Mouse (Mus musculus) cerebral cortex, adult 2 months (tissue): ENCODE data around the gene Uba2.

Source experiments
- WGBS: fragments of 180-500 bp; shearing (Covaris S2); methylation state at CpG from one replicate; pipeline ENCODE4 v1.1.7; 2018; 5-methylcytosine and 5-hydroxymethylcytosine counted together

The Uba2 gene

DNA sequence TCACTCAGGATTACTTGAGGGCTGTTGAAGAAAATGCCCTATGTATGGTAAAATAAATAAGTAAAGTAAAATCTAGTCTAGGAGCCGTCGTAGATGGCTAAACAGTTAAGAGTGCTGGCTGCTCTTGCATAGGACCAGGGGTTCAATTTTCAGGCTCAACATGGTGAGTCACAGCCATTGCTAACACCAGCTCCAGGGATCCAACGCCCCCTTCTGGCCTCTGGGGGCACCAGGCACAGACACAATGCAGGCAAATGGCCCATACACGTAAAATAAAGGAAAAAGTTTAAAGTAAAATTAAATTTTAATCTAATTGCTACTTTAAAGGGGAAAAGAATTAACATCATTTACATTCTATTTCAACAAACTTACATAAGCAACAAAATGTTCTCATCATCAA is 2.5 kb downstream of the Uba2 start:
- 44% methylated on average over 4 of the region's 4 CpGs for WGBS

DNA sequence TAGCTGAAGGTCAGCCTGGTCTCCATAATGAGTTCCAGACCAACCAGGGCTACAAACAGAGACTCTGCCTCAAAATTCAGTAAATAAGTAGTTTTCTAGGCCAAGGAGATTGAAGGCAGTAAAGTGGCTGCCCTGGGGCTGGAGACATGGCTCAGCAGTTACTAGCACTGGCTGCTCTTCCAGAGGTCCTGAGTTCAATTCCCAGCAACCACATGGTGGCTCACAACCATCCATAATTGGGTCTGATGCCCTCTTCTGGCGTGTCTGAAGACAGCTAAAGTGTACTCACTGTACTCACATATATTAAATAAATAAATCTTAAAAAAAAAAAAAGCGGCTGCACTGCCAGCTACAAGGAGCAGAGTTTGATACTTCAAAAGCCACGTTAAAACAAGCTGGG is 3.4 kb downstream of the Uba2 start:
- WGBS = 63% methylated on average over 3 of the region's 3 CpGs

DNA sequence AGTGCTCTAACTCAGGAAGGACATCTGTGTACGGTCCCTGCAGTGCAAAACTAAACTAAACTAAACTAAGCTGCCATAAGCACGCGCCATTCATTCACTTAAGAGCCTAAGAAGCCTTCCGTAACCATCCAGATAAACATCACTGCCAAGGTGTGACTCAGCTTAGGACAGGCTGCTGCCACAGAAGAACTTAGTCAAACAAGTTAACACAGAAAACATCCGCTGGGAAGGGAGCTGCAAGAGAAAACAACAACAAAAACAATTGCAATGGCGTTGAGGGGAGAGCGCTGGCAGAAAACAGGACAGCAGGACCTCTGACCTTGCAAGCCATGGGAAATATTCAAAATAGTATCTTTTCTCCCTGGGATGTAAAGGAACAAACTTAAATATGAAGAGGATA is 4.7 kb downstream of the Uba2 start:
- WGBS = 83% methylated on average over 7 of the region's 7 CpGs

DNA sequence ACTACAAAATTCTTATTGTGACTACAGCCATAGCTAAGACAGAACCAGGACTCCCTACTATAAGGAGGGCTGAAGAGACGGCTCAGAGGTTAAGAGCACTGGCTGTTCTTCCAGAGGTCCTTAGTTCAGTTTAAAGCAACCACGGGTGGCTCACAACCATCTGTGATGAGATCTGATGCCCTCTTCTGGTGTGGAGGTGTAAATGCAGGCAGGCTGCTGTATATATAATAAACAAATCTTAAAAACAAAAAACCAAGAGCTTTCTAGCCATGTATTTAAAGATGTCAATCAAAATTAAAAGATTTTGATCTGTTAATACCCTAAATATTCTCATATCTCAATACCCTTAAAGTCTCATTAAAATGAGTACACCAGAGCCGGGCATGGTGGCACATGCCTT is 10.2 kb downstream of the Uba2 start:
- 94% methylated on average over 3 of the region's 3 CpGs for WGBS

DNA sequence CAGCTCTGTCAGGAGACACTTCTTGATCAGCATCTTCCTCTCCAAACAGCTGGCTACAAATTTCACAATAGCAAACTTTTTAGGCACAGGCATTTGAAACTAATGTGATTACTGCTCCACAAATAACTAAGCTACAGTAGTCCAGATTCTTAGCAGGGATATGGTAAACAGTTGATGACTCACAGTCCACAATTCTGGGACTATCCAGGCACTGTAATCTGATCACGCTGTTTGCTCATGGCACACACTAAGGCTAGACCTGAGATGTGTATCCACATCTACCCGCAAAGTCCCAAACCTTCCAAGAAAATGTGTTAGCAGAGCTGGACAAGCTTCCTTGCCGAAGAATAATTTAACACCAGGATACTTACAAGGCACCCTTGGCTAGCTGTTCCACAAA is 11.4 kb downstream of the Uba2 start:
- 73% methylated on average over 3 of the region's 3 CpGs for WGBS

DNA sequence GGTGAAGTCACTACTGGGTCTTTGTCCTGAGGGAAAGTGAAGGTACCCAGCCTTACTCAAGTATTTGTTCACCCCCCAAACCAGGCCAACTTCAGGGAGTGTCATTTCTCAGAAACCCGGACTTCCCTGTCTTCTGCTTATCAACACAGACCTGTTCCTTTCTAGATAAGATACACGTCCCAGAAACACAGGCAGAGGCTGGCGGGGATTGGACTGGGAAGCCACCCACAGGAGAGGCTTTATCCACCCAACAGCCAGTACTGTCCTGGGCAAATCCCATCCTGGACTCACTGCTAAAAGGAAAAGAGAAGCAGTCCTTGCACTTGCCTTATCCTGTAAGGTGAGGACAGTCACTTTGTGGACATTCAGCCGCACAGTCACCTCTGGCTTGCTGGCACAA is 22.2 kb downstream of the Uba2 start:
- 93% methylated on average over 4 of the region's 4 CpGs for WGBS

DNA sequence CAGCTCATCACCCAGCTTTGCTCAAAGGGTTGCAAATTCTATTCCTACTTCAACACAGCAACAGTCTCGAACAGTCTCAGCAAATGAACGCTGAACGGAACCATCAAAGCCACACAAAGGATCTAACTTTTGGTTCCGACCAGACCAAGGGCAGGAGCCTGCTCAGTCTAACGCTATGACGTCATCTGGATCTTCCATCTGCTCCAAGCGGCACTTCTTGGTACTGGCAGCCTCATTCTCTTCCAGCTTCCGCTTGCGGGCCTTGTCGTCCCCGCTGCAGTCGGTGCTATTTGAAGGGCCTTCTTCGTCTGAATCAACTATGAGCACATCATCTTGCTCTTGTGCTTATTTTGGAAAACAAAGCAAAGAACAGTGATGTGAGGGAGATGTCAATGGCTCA is 28.3 kb downstream of the Uba2 start:
- WGBS = 62% methylated on average over 13 of the region's 13 CpGs

DNA sequence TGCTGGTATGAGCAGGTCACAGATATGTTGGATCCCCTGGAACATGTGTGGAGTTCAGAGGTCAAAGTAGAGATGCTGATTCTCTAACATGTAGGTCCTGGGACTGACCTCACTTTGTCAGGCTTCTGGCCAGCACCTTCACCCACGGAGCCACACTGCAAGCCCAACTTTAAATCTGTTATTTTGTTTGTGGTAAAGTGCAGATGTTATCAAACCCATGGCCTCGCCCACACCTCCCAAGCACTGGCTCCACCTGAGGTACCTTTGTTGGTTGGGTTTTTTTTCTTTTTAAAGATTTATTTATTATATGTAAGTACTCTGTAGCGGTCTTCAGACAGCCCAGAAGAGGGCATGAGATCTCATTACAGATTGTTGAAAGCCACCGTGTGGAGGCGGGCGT is 29.9 kb downstream of the Uba2 start:
- WGBS = 89% methylated on average over 6 of the region's 6 CpGs

DNA sequence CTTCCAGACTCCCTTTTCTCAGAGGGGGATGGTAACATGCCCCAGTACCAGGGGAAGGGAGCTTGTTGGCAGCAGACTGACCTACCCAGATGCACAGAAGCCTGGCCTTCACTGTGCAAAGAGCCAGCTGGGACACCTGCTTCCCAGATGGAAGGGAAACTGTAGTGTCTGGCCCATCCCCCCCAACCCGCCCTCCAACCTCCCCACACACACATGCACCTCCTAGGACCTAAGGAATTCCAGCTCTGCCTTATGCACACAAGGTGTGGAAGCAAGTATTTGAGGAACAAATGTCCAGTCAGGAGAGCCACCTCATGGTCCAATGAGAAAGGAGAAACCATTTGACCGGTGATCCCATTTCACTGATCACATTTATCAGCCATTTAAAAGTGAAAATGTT is 35.1 kb downstream of the Uba2 start:
- WGBS = 97% methylated on average over 2 of the region's 2 CpGs

DNA sequence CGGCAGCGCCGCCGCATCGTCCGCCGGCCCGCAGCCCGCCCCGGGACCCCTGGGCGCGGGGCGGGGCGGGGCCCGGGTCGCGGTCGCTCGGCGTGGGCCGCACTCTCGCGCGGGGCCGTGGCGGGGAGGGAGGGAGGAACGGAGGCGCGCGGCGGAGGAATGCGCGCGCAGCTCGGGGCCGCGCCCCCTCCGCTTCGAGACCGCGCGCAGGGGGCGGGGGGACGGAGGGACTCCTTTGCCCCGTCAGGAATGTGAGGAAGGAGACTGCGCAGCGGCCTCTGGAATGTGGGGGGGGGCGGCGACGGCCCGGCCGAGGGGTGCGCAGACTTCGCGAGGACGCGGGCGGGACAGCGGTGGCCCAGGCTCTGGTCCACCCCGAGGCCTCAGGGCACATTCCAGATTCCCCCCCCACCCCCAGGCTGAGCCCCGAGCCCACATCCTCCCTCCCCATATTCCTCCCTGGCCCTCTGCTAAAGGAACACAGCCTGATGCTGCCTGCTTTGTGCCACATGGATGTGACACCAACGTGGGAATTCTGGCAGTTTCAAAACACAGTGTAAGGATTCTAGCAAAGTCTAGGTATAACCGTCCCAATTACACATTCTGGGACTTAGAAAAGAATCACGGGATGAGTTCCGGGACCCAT is 36.2 kb downstream of the Uba2 start, which contains the start of gene Wtip:
Gene Wtip, minus strand, starts transcription at position 152 of the 646 bp plus-strand sequence.
- 1% methylated on average over 55 of the region's 65 CpGs for WGBS

DNA sequence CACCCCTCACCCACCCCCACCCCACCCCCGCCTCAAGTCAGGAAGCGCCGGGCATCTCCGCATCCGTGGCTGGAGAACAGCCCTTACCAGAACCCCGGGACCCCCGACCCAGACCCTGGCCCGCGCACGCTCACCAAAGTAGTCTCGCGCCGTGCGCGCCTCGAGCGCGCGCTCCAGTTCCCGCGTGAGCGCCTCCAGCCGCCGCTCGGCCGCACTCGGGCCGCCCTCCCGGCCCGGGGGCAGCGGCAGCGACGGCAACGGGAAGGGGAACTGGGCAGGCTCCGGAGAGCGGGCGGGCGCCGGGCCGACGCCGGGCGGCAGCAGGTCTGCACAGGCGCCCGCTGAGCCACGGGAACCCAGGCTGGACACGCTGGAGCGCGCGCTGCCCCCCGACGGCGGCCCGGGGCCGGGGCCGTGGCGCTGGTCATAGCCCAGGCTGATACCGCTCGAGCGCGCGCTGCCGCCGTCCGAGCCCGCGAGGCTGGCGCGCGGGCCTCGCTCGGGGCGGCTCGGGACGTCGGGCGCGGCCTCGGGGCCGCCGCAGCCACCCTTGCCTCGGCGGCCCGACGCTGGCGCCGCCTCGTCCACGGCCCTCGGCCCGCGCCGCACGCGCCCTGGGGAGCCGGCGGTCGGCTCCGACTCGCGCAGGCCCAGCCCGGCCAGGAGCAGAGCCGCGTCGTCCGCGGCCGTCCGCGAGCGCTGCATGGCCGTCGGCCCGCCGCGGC is 36.9 kb downstream of the Uba2 start:
- 3% methylated on average over 108 of the region's 116 CpGs for WGBS

DNA sequence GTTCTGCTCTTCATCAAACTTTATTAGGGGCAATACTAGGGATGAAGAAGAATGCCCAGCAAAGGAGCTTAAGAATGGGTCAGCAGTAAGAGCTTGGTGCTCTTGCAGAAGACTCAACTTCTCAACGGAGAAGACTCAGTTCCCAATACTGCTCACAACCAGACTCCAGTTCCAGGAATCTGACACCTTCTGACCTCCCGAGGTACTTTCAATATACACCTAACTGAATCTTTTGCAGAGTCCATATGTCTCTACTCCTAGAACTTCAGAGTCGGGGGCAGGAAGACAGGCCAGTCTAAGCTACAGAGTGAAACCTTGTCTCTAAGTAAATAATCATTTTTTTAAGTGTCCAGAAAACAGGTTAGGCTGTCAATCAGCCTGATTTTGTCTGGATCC is 37.4 kb downstream of the Uba2 start:
- 14% methylated on average over 3 of the region's 3 CpGs for WGBS

DNA sequence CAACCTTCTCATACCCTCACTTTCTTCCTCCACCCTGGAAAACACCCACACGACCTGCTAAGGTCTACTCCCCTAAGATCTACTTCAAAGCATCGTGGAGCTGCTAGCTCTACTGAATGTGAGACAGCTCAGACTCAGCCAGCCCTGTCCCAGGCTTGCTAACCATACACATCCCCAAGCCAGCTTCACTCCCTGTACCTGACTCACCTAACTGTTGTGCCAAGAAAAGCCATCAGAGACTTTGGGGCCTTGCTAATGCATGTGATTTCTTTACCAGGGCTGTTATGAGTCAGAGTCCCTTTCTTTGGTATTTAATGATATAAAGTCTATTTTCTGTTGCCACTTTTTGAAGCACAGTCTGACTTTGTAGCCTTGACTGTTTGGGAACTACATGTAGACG is 38.3 kb downstream of the Uba2 start:
- WGBS = 44% methylated on average over 3 of the region's 3 CpGs

DNA sequence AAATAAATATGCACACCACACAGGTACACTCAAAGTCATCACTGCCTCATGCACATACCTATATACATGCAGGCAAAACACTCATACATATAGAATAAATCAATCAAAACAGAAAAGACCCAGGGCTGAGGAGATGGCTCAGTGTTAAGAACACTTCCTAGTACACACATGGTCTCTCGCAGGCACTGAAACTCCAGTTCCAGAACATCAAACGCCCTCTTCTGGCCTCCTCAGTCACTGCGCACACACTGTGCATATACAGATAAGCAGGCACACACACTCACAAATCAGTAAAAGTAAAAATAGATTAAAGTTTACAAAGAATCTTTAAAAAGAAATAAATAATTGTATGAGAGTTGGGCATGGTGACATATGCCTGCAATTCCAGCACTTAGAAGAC is 43.1 kb downstream of the Uba2 start:
- WGBS = 84% methylated on average over 3 of the region's 3 CpGs

DNA sequence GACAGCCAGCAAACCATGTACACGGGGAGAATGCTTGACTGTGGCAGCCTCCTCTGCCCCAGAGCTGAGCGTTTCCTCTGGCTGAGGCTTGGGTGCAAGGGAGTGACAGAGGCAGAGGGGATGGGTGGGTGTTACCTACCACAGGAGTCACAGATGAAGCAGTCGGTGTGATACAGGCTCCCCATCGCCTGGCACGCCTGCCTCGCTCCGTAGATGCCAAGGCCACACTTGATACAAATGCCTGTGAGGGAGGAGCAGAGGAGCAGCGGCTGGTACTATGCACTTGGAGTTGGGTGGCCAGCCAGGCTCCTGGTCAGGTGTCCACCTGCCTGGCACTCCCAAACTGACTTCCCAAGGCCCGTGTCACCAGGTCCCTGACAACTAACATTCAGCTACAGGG is 44.1 kb downstream of the Uba2 start:
- 82% methylated on average over 9 of the region's 9 CpGs for WGBS

DNA sequence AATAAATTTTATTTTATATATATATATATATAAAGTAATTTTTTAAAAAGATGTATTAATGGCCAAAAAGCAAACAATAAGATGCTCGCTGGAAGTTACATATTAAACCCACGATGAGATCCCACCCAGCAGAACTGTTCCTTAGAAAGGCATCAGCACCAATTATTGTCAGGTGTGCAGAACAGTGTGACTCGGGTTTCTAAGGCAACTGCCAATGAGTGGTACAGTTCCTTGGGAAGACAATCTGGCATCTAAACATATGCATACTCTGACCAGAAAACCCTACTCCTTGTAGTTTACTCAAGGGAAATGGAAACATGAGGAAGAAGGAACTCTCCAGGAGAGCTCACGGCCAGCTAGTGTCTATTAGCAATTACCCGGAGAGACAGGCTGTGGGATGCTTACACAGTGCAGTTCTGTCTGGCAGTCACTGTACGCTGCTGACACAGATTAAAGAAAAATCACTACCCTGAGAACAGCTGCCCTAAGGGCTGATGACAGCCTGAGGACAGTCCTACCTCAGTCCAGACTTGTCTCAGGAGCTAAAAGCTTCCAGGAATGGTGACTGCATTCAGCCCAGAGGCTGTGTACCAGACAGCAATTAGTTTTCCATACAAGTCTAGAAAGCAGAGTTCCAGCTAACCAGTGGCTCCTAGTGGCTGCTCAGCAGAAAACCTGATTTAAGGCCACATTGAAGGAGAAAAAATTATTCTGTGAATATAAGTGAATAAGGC is 46.2 kb downstream of the Uba2 start:
- WGBS = 61% methylated on average over 6 of the region's 6 CpGs

DNA sequence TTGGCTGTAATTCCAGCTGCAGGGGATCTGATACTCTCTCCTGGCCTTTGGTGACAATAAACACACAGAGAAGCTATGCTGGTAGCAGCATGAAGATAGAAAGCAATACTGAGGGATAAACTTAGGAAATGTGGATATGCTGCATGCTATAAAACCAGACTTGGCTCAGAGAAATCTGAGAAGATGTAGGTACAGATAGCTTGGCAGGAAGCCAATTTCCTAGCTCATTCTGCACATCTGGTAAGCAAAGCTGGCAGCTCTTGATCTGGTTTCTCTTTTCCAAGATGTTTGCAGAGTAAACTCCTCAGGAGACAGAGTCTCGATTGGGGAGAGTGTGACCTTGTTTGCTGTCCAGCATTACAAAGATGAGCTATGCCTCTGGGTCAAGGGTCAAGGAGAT is 48.8 kb downstream of the Uba2 start:
- 42% methylated on average over 1 of the region's 1 CpGs for WGBS

DNA sequence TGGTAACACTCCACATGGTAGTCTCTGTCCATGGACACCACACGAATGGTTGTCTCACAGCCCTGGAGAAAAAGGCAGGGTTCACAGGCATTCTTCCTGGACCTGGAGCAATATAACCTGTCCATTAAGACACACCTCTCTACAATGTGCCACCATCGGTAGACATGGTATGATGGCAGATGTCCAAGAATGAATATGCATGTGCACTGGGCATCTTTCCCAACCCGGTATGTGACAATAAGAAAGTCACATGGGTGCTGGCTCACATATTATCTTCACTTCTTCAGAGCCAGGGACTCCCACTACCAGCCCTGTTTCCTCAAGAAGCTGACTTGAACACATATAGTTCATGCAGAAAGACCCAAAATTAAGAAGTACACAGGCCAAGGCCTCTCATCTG is 52.8 kb downstream of the Uba2 start:
- 61% methylated on average over 3 of the region's 3 CpGs for WGBS

DNA sequence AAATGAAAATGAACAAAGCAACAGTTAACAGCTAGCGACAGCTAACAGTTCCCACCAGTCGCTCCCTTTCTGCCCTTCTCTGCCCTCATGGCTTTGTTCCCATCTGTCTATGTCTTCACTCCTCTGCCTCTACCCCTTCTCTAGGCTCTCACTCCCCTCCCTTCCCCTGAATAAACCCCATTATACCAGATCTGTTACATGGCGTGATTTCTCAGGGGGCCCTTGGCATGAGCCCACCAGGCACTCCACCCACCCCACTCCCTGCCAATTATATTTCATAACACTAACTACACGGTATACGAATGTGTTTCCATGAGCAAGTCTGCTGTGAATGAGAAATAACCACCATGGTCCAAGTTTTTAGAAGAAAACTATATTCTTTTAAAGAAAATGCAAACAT is 60.2 kb downstream of the Uba2 start:
- WGBS = 48% methylated on average over 5 of the region's 5 CpGs

DNA sequence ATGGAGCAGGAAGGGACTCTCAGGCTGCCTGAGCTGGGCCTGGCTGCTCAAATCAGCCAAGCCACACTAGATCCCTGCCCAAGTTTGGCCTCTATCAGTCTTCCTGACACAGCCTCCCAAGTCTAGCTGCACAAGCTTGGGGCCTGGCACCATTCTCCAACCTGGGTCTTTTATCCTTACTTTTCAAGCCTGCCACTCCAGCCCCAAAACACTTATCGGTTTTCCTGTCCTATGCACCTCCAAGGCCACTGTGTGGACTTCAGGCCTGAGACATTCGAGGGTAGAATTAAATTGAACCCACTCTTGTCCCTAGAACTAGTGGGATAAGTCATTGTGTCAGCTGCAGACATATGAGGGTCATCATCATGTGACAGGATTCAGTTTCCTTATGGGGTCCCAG is 69.4 kb downstream of the Uba2 start:
- 73% methylated on average over 2 of the region's 2 CpGs for WGBS

DNA sequence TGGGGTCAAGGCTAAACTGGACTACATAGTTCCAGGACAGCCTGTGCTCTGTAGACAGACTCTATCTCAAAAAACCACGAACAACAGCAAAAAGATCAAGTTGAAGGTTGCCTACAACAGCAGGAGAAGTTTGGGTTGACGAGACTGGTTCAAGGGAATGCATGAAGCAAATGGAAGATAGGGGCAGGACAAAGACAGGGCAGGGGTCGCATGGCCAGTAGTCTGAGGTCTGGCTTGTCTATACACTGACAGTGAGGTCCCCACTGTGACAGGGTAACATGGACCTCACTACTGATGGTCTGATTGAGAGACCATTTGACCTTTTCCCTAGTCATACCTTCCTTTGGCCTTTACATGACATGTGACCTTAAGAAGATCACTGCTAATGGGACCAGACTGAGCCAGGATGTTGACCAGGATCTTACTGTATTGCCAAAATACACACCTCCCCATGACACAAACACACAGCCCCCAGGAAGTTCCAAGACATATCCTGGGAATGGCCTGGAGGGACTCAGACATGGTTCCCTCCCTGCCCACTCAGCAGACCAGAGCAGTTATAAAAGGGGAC is 74.4 kb downstream of the Uba2 start, which contains the start of gene Scgb1b30:
Gene Scgb1b30, plus strand, starts transcription at position 521 of the 571 bp plus-strand sequence.
- 75% methylated on average over 3 of the region's 3 CpGs for whole genome bisulfite sequencing
